In genomic region chr12:40248454-40249180, GRCm38 (mm10) we compare ENCODE assay signal across 8 mouse cellular contexts. TPM values are rescaled to one million over a fixed set of nuclear protein-coding genes. Genes with fewer than 3 reads are reported as not detected.
DNase-seq lines count a peak whose midpoint lies in the region; ATAC-seq and TF ChIP-seq lines count a peak whose summit lies in the region.

Gene Ifrd1, minus strand, starts transcription at chr12:40248504.

- H3K4me2 ChIP-seq in liver, embryonic 11.5 days: no peak within 1 kb of the TSS

- no peak within 1 kb of the TSS for H3K9ac ChIP-seq in liver, embryonic 11.5 days (ENCODE audit: low read depth, low read length)

- peaks cover 15% of the 10 kb centered on the region; the same call in 1 of the 2 replicates for H3K4me1 ChIP-seq in liver, embryonic 11.5 days (replicated peaks; ENCODE audit: control insufficient read depth, insufficient read depth, low read length)
- H3K4me1 ChIP-seq in cortical plate, adult 2 months (ENCODE audit: control insufficient read depth, insufficient read depth, low read length): peaks cover 2% of the 10 kb centered on the region; the same call in 1 of the 2 replicates
- H3K4me1 ChIP-seq in heart, embryonic 10.5 days: peaks cover 23% of the 10 kb centered on the region
- peaks cover 79% of the 10 kb centered on the region for H3K4me1 ChIP-seq in megakaryocyte, embryonic 14.5 days

- DNase-seq in liver, embryonic 11.5 days (ENCODE audit: low spot score): no peak
- DNase-seq in liver: no peak
- no peak for DNase-seq in heart, embryonic 10.5 days (ENCODE audit: low spot score)
- DNase-seq in layer of hippocampus, postnatal 25 days (ENCODE audit: extremely low spot score in 1 of 2, low spot score in 1 of 2): no peak
- DNase-seq in embryo, embryonic 11 days: no peak
- DNase-seq in kidney, adult 18-20 months: no peak

- 57% methylated on average over 5 of the region's 5 CpGs for WGBS in liver, embryonic 11.5 days
- WGBS in heart, embryonic 10.5 days: 78% methylated on average over 5 of the region's 5 CpGs

- no peaks in the 10 kb centered on the region for H3K36me3 ChIP-seq in liver, embryonic 11.5 days (ENCODE audit: control insufficient read depth, insufficient read depth, low read length)
- no peaks in the 10 kb centered on the region for H3K36me3 ChIP-seq in heart, embryonic 10.5 days
- H3K36me3 ChIP-seq in megakaryocyte, embryonic 14.5 days (replicated peaks; ENCODE audit: low read length): peaks cover 6% of the 10 kb centered on the region

- TF ChIP-seq POLR2A in cortical plate, adult 2 months (IDR thresholded peaks at IDR 0.05; ENCODE audit: extremely low read depth, insufficient read depth, low read length): no peak

- ATAC-seq in liver, embryonic 11.5 days (replicated peaks; ENCODE audit: low FRiP score): peak; percentile 6; the same call in 1 of the 2 replicates

- no peak for TF ChIP-seq CTCF in cortical plate, adult 2 months (IDR thresholded peaks at IDR 0.05; ENCODE audit: extremely low read depth, insufficient read depth, low read length)

- no peaks in the 10 kb centered on the region for H3K9me3 ChIP-seq in liver, embryonic 11.5 days (ENCODE audit: control insufficient read depth, low read length)
- H3K9me3 ChIP-seq in heart, embryonic 10.5 days: no peaks in the 10 kb centered on the region
- no peaks in the 10 kb centered on the region for H3K9me3 ChIP-seq in megakaryocyte, embryonic 14.5 days

- no peak within 1 kb of the TSS for H3K4me3 ChIP-seq in liver, embryonic 11.5 days (ENCODE audit: low read depth, low read length)
- no peak within 1 kb of the TSS for H3K4me3 ChIP-seq in cortical plate, adult 2 months (ENCODE audit: insufficient read depth, low read length)
- no peak within 1 kb of the TSS for H3K4me3 ChIP-seq in heart, embryonic 10.5 days
- H3K4me3 ChIP-seq in megakaryocyte, embryonic 14.5 days (replicated peaks): peak within 1 kb of the TSS; percentile 85

- H3K27ac ChIP-seq in liver, embryonic 11.5 days (ENCODE audit: low read depth, low read length): no peak within 1 kb of the TSS
- H3K27ac ChIP-seq in cortical plate, adult 2 months (ENCODE audit: insufficient read depth, low read length): no peak within 1 kb of the TSS
- H3K27ac ChIP-seq in heart, embryonic 10.5 days: peak within 1 kb of the TSS; percentile 63; the same call in 1 of the 2 replicates

- H3K27me3 ChIP-seq in liver, embryonic 11.5 days (replicated peaks; ENCODE audit: control insufficient read depth, insufficient read depth, low read length): no peaks in the 10 kb centered on the region
- no peaks in the 10 kb centered on the region for H3K27me3 ChIP-seq in heart, embryonic 10.5 days (ENCODE audit: insufficient read depth, poor library complexity, severe bottlenecking)
- H3K27me3 ChIP-seq in megakaryocyte, embryonic 14.5 days (replicated peaks): no peaks in the 10 kb centered on the region

RNA-seq across cellular contexts. Expression of gene Ifrd1, which starts in this region (rescaled TPM):
- polyA plus RNA-seq in liver, embryonic 11.5 days (2014; fragmentation: Nextera tagmentation; extraction: Ambion mirVana): 99.9 and 112 TPM in 2 replicates
- 69.2 and 70.4 TPM in 2 replicates for polyA plus RNA-seq in cortical plate, adult 2 months (2012; rRNA removed)
- 95.0 and 98.2 TPM in 2 replicates for polyA plus RNA-seq in heart, embryonic 10.5 days (2016; fragmentation: Nextera tagmentation; extraction: Ambion mirVana)
- 10 to 100 TPM; 89.6 to 91.4 TPM for total RNA-seq in layer of hippocampus, postnatal 25 days (2021)
- polyA plus RNA-seq in megakaryocyte, embryonic 14.5 days (2012; ENCODE audit: insufficient read depth, low replicate concordance): 40.6 and 71.8 TPM in 2 replicates
